ENCODE assay signal across 10 mouse cellular contexts in the genomic region with DNA sequence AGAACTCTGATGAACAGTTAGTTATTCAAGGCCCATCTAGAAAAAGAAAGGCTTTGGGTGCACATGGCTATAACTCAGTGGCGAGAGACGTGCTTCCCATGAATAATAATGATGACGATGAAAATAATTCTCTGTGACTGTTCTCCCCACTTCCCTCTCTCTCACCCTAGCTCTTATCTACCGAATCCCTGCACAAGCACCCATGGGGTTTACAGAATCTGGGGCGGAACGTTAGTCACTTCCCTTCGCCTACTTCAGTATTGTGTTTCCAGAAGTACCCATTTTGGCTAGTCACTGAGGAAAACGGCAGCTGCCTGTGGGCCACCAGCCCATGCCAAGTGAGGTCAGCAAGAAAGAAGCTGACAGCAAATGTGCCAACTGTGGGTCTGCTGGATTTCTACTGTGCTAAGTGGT. TPM values are rescaled to one million over a fixed set of nuclear protein-coding genes. Genes with fewer than 3 reads are reported as not detected.
DNase-seq lines count a peak whose midpoint lies in the region; ATAC-seq and TF ChIP-seq lines count a peak whose summit lies in the region.
"Had no signal": no experiment of that assay in that cellular context is flagged by ENCODE, and none has a peak within 500 bp of the region (broad histone marks: within the 10 kb centered on the region; RNA-seq: fewer than 3 reads in every experiment).

No protein-coding gene starts in this region.

- TF ChIP-seq RAD21 in CH12.LX (IDR thresholded peaks at IDR 0.05; ENCODE audit: low read depth, low read length) = no peak

- H3K4me3 ChIP-seq in kidney, adult 2 months (ENCODE audit: insufficient read depth, low read depth, low read length) = no peak overlapping the region
- no peak overlapping the region for H3K4me3 ChIP-seq in CH12.LX (replicated peaks in 1 of 3; ENCODE audit: low read depth in 2 of 3, low read length in 2 of 3, poor library complexity in 1 of 3)
- H3K4me3 ChIP-seq in liver, embryonic 15.5 days (replicated peaks) = no peak overlapping the region
- no peak overlapping the region for H3K4me3 ChIP-seq in midbrain, postnatal 0 days (ENCODE audit: low read depth, low read length)
- H3K4me3 ChIP-seq in forebrain, embryonic 14.5 days (ENCODE audit: low read depth, low read length) = no peak overlapping the region
- H3K4me3 ChIP-seq: hindbrain, embryonic 10.5 days had no signal

- no peak for TF ChIP-seq POLR2A in kidney, adult 2 months (IDR thresholded peaks at IDR 0.05; ENCODE audit: low read depth, low read length)
- TF ChIP-seq POLR2A in CH12.LX (IDR thresholded peaks at IDR 0.05; ENCODE audit: low read depth, low read length) = 0 out of 2 replicates have a peak, but pooled peaks have one; percentile 0

- 73% methylated on average over 8 of the region's 8 CpGs for WGBS in kidney, adult 2 months
- 13% methylated on average over 8 of the region's 8 CpGs for WGBS in liver, embryonic 15.5 days (ENCODE audit: insufficient replicate concordance)
- WGBS in midbrain, postnatal 0 days = 85% methylated on average over 8 of the region's 8 CpGs
- WGBS in forebrain, embryonic 14.5 days = 84% methylated on average over 8 of the region's 8 CpGs

- no peaks in the 10 kb centered on the region for H3K27me3 ChIP-seq in kidney, adult 2 months (replicated peaks; ENCODE audit: control insufficient read depth, insufficient read depth, low read length)
- no peaks in the 10 kb centered on the region for H3K27me3 ChIP-seq in CH12.LX (replicated peaks)
- H3K27me3 ChIP-seq in liver, embryonic 15.5 days = no peaks in the 10 kb centered on the region
- no peaks in the 10 kb centered on the region for H3K27me3 ChIP-seq in midbrain, postnatal 0 days (ENCODE audit: insufficient read depth, low read length)
- H3K27me3 ChIP-seq in forebrain, embryonic 14.5 days (replicated peaks; ENCODE audit: control insufficient read depth, insufficient read depth, low read length) = no peaks in the 10 kb centered on the region

- H3K9ac ChIP-seq in CH12.LX (ENCODE audit: insufficient read depth, low read depth) = peak overlapping the region; percentile 71
- no peak overlapping the region; the same call in 1 of the 2 replicates for H3K9ac ChIP-seq in liver, embryonic 15.5 days
- no peak overlapping the region for H3K9ac ChIP-seq in midbrain, postnatal 0 days (replicated peaks; ENCODE audit: low read length, poor library complexity, severe bottlenecking)
- no peak overlapping the region for H3K9ac ChIP-seq in forebrain, embryonic 14.5 days (ENCODE audit: low read length)

- TF ChIP-seq EP300 in CH12.LX (IDR thresholded peaks at IDR 0.05; ENCODE audit: low read length) = no peak; the same call in none of the 2 replicates

- no peak for TF ChIP-seq CTCF in kidney, adult 2 months (conservative IDR thresholded peaks at IDR 0.05; ENCODE audit: insufficient read depth, insufficient read length, low read depth, low read length)
- no peak for TF ChIP-seq CTCF in CH12.LX (conservative IDR thresholded peaks at IDR 0.05 in 1 of 2, IDR thresholded peaks at IDR 0.05 in 1 of 2; ENCODE audit: low read depth in 2 of 2, low read length in 2 of 2)
- no peak for TF ChIP-seq CTCF in midbrain, postnatal 0 days (IDR thresholded peaks at IDR 0.05)

- H3K36me3 ChIP-seq in kidney, adult 2 months (ENCODE audit: control insufficient read depth, insufficient read depth, low read length) = no peaks in the 10 kb centered on the region
- H3K36me3 ChIP-seq in CH12.LX (replicated peaks in 1 of 2; ENCODE audit: control insufficient read depth in 1 of 2, insufficient read depth in 1 of 2, low read length in 1 of 2) = peaks cover 1 to 4% of the 10 kb centered on the region in 2 experiments
- peaks cover 6% of the 10 kb centered on the region for H3K36me3 ChIP-seq in liver, embryonic 15.5 days (replicated peaks)
- H3K36me3 ChIP-seq in midbrain, postnatal 0 days (ENCODE audit: insufficient read depth, low read length) = 0 out of 2 replicates have a peak, but pooled peaks cover under 1% of the 10 kb centered on the region
- H3K36me3 ChIP-seq in forebrain, embryonic 14.5 days (ENCODE audit: control insufficient read depth, insufficient read depth, low read length) = no peaks in the 10 kb centered on the region
- H3K36me3 ChIP-seq: embryonic facial prominence, embryonic 10.5 days; hindbrain, embryonic 10.5 days had no signal

- no peaks in the 10 kb centered on the region for H3K9me3 ChIP-seq in CH12.LX (replicated peaks; ENCODE audit: low read length)
- H3K9me3 ChIP-seq in liver, embryonic 15.5 days (replicated peaks) = no peaks in the 10 kb centered on the region
- no peaks in the 10 kb centered on the region for H3K9me3 ChIP-seq in midbrain, postnatal 0 days (ENCODE audit: low read length)
- no peaks in the 10 kb centered on the region for H3K9me3 ChIP-seq in forebrain, embryonic 14.5 days (replicated peaks; ENCODE audit: control insufficient read depth, low read length)
- H3K9me3 ChIP-seq: embryonic facial prominence, embryonic 10.5 days; hindbrain, embryonic 10.5 days had no signal

- H3K4me2 ChIP-seq in CH12.LX (ENCODE audit: insufficient read depth, low read depth, poor library complexity, severe bottlenecking) = peak overlapping the region; percentile 97
- H3K4me2 ChIP-seq in liver, embryonic 15.5 days = peak overlapping the region; percentile 8
- no peak overlapping the region for H3K4me2 ChIP-seq in midbrain, postnatal 0 days (ENCODE audit: low read depth, low read length, poor library complexity, severe bottlenecking)
- H3K4me2 ChIP-seq in forebrain, embryonic 14.5 days (ENCODE audit: low read length) = no peak overlapping the region

- in situ Hi-C loops in CH12.LX (cut with MboI; ENCODE audit: low pct_ligation_motif_present, low pct_unique_long_range_greater_than_20kb, low sequenced_read_pairs) = loop anchor here (5.0 kb wide), 1 partner anchor 46 kb away; no protein-coding TSS in a partner anchor

- no peak for ATAC-seq in liver, embryonic 15.5 days (ENCODE audit: insufficient read depth)
- no peak for ATAC-seq in midbrain, postnatal 0 days (ENCODE audit: low FRiP score)
- ATAC-seq in forebrain, embryonic 14.5 days = no peak

- dilution Hi-C loops in CH12.LX (cut with MboI; ENCODE audit: extremely low pct_ligation_motif_present, extremely low pct_unique_long_range_greater_than_20kb, low sequenced_read_pairs) = no loop called here

- peaks cover 10% of the 10 kb centered on the region; the same call in 1 of the 2 replicates for H3K79me2 ChIP-seq in CH12.LX (replicated peaks; ENCODE audit: control insufficient read depth, extremely low read depth, insufficient read depth, poor library complexity, severe bottlenecking)

- DNase-seq in kidney, adult 2 months = peak; percentile 38
- no peak for DNase-seq in kidney, adult 18-20 months
- peak; percentile 80 for DNase-seq in CH12.LX (ENCODE audit: extremely low read depth)
- peak; percentile 83 for DNase-seq in fibroblast of lung, adult 2 months (ENCODE audit: low read depth)
- no peak for DNase-seq in T-cell, adult 2 months (ENCODE audit: low spot score)
- DNase-seq in midbrain, postnatal 0 days (ENCODE audit: low spot score) = no peak
- DNase-seq in forebrain, embryonic 14.5 days (ENCODE audit: low spot score) = no peak

- H3K4me1 ChIP-seq in kidney, adult 2 months (ENCODE audit: control insufficient read depth, insufficient read depth, low read length) = peaks cover 33% of the 10 kb centered on the region
- peaks cover 32 to 76% of the 10 kb centered on the region in 2 experiments for H3K4me1 ChIP-seq in CH12.LX (ENCODE audit: control insufficient read depth in 1 of 2, insufficient read depth in 2 of 2)
- H3K4me1 ChIP-seq in liver, embryonic 15.5 days (replicated peaks) = peaks cover 88% of the 10 kb centered on the region
- peaks cover 23% of the 10 kb centered on the region; the same call in 1 of the 2 replicates for H3K4me1 ChIP-seq in midbrain, postnatal 0 days (ENCODE audit: insufficient read depth, low read length)
- peaks cover 26% of the 10 kb centered on the region for H3K4me1 ChIP-seq in forebrain, embryonic 14.5 days (ENCODE audit: control insufficient read depth, insufficient read depth, low read length)

- H3K27ac ChIP-seq in kidney, adult 2 months (ENCODE audit: insufficient read depth, low read depth, low read length) = peak overlapping the region; percentile 95; the same call in 1 of the 2 replicates
- peak overlapping the region; percentile 98 for H3K27ac ChIP-seq in CH12.LX (ENCODE audit: insufficient read depth, low read depth)
- H3K27ac ChIP-seq in liver, embryonic 15.5 days (replicated peaks) = peak overlapping the region; percentile 99
- no peak overlapping the region for H3K27ac ChIP-seq in midbrain, postnatal 0 days (ENCODE audit: low read depth, low read length)
- no peak overlapping the region for H3K27ac ChIP-seq in forebrain, embryonic 14.5 days (ENCODE audit: low read depth, low read length)
- H3K27ac ChIP-seq: embryonic facial prominence, embryonic 10.5 days had no signal

RNA-seq across cellular contexts. Expression of gene Tlcd2, which starts 2.9 kb away (rescaled TPM):
- 14.2 and 14.6 TPM in 2 replicates for polyA plus RNA-seq in kidney, adult 2 months (2012; rRNA removed)
- 0.17 and 0.81 TPM in 2 replicates for total RNA-seq in CH12.LX (2012; rRNA removed)
- not detected in 2 replicates for total RNA-seq in CH12.LX (2014; rRNA removed)
- polyA plus RNA-seq in CH12.LX (2012; ENCODE audit: insufficient read length, low read depth) = 0.40 and 0.86 TPM in 2 replicates
- polyA plus RNA-seq in liver, embryonic 15.5 days (2015; fragmentation: Nextera tagmentation; extraction: Ambion mirVana) = 18.8 and 19.9 TPM in 2 replicates
- 0.66 and 0.76 TPM in 2 replicates for total RNA-seq in midbrain, postnatal 0 days (2014; rRNA removed)
- 1.6 and 1.9 TPM in 2 replicates for polyA plus RNA-seq in midbrain, postnatal 0 days (2015; fragmentation: Nextera tagmentation; extraction: Ambion mirVana)
- 0.94 and 1.3 TPM in 2 replicates for polyA plus RNA-seq in forebrain, embryonic 14.5 days (2014; fragmentation: Nextera tagmentation; extraction: Ambion mirVana)

RNA-seq across cellular contexts. Expression of gene Wdr81, which starts 4.1 kb away (rescaled TPM):
- 17.7 and 21.0 TPM in 2 replicates for polyA plus RNA-seq in kidney, adult 2 months (2012; rRNA removed)
- total RNA-seq in CH12.LX (2012; rRNA removed) (14.3 and 16.3 TPM in 2 replicates), CH12.LX (2014; rRNA removed) (3.0 and 3.1 TPM in 2 replicates)
- 12.7 and 13.7 TPM in 2 replicates for polyA plus RNA-seq in CH12.LX (2012; ENCODE audit: insufficient read length, low read depth)
- 21.0 and 26.2 TPM in 2 replicates for polyA plus RNA-seq in liver, embryonic 15.5 days (2015; fragmentation: Nextera tagmentation; extraction: Ambion mirVana)
- 17.4 and 29.7 TPM in 2 replicates for total RNA-seq in midbrain, postnatal 0 days (2014; rRNA removed)
- polyA plus RNA-seq in midbrain, postnatal 0 days (2015; fragmentation: Nextera tagmentation; extraction: Ambion mirVana) = 4.5 and 4.8 TPM in 2 replicates
- 4.9 and 6.9 TPM in 2 replicates for polyA plus RNA-seq in forebrain, embryonic 14.5 days (2014; fragmentation: Nextera tagmentation; extraction: Ambion mirVana)

RNA-seq across cellular contexts. Expression of gene Serpinf2, which starts 19.2 kb away (rescaled TPM):
- 126 and 141 TPM in 2 replicates for polyA plus RNA-seq in kidney, adult 2 months (2012; rRNA removed)
- 0.08 TPM in 1 of 2 replicates, not detected in the other for total RNA-seq in CH12.LX (2012; rRNA removed)
- total RNA-seq in CH12.LX (2014; rRNA removed) = 0.11 TPM in 1 of 2 replicates, not detected in the other
- polyA plus RNA-seq in CH12.LX (2012; ENCODE audit: insufficient read length, low read depth) = 0.26 TPM in 1 of 2 replicates, not detected in the other
- 631 and 714 TPM in 2 replicates for polyA plus RNA-seq in liver, embryonic 15.5 days (2015; fragmentation: Nextera tagmentation; extraction: Ambion mirVana)
- total RNA-seq in midbrain, postnatal 0 days (2014; rRNA removed) = not detected in 2 replicates
- 0.11 TPM in 1 of 2 replicates, not detected in the other for polyA plus RNA-seq in midbrain, postnatal 0 days (2015; fragmentation: Nextera tagmentation; extraction: Ambion mirVana)
- polyA plus RNA-seq in forebrain, embryonic 14.5 days (2014; fragmentation: Nextera tagmentation; extraction: Ambion mirVana) = not detected in 2 replicates
- polyA plus RNA-seq: embryonic facial prominence, embryonic 10.5 days; hindbrain, embryonic 10.5 days had no signal

RNA-seq across cellular contexts. Expression of gene Prpf8, which starts 28.0 kb away (rescaled TPM):
- 88.0 and 92.7 TPM in 2 replicates for polyA plus RNA-seq in kidney, adult 2 months (2012; rRNA removed)
- total RNA-seq in CH12.LX (2012; rRNA removed) = 246 and 255 TPM in 2 replicates
- total RNA-seq in CH12.LX (2014; rRNA removed) = 168 and 187 TPM in 2 replicates
- polyA plus RNA-seq in CH12.LX (2012; ENCODE audit: insufficient read length, low read depth) = 298 and 345 TPM in 2 replicates
- 25.8 and 28.0 TPM in 2 replicates for polyA plus RNA-seq in liver, embryonic 15.5 days (2015; fragmentation: Nextera tagmentation; extraction: Ambion mirVana)
- total RNA-seq in midbrain, postnatal 0 days (2014; rRNA removed) = 121 and 129 TPM in 2 replicates
- polyA plus RNA-seq in midbrain, postnatal 0 days (2015; fragmentation: Nextera tagmentation; extraction: Ambion mirVana) = 25.7 and 27.6 TPM in 2 replicates
- 67.0 and 73.1 TPM in 2 replicates for polyA plus RNA-seq in forebrain, embryonic 14.5 days (2014; fragmentation: Nextera tagmentation; extraction: Ambion mirVana)

RNA-seq across cellular contexts. Expression of gene Serpinf1, which starts 36.1 kb away (rescaled TPM):
- polyA plus RNA-seq in kidney, adult 2 months (2012; rRNA removed) = 17.2 and 29.9 TPM in 2 replicates
- total RNA-seq in CH12.LX (2012; rRNA removed) (26.0 and 30.3 TPM in 2 replicates), CH12.LX (2014; rRNA removed) (56.5 and 58.4 TPM in 2 replicates)
- polyA plus RNA-seq in CH12.LX (2012; ENCODE audit: insufficient read length, low read depth) = 119 and 131 TPM in 2 replicates
- polyA plus RNA-seq in liver, embryonic 15.5 days (2015; fragmentation: Nextera tagmentation; extraction: Ambion mirVana) = 265 and 279 TPM in 2 replicates
- total RNA-seq in midbrain, postnatal 0 days (2014; rRNA removed) = 50.6 and 92.0 TPM in 2 replicates
- polyA plus RNA-seq in midbrain, postnatal 0 days (2015; fragmentation: Nextera tagmentation; extraction: Ambion mirVana) = 34.3 and 44.6 TPM in 2 replicates
- 23.6 and 35.0 TPM in 2 replicates for polyA plus RNA-seq in forebrain, embryonic 14.5 days (2014; fragmentation: Nextera tagmentation; extraction: Ambion mirVana)

Comparison
In these comparisons a context has a peak if more than half of its experiments do, and no peak if none do; other contexts are left out.
1. DNase-seq: peak in kidney, adult 2 months (single experiment), CH12.LX (single experiment) and fibroblast of lung, adult 2 months (single experiment); none in kidney, adult 18-20 months (single experiment), T-cell, adult 2 months (single experiment), midbrain, postnatal 0 days (single experiment) and forebrain, embryonic 14.5 days (single experiment).
2. H3K27ac ChIP-seq: peak in kidney, adult 2 months (single experiment), CH12.LX (single experiment) and liver, embryonic 15.5 days (single experiment); none in midbrain, postnatal 0 days (single experiment) and forebrain, embryonic 14.5 days (single experiment).
3. H3K4me2 ChIP-seq: peak in CH12.LX (single experiment) and liver, embryonic 15.5 days (single experiment); none in midbrain, postnatal 0 days (single experiment) and forebrain, embryonic 14.5 days (single experiment).
4. RNA of gene Serpinf2, which starts 19.2 kb away (polyA plus RNA-seq): 631 to 714 TPM in liver, embryonic 15.5 days and 126 to 141 TPM in kidney, adult 2 months; 0.26 TPM in CH12.LX, 0.11 TPM in midbrain, postnatal 0 days and not detected in forebrain, embryonic 14.5 days; every median in the first group is over 100 times any median in the second.